Mouse (Mus musculus) liver, adult 10 weeks (tissue): ENCODE data around the gene Drc7. TPM values are rescaled to one million over a fixed set of nuclear protein-coding genes. Genes with fewer than 3 reads are reported as not detected.

ENCODE experiments used
- polyA plus RNA-seq: library from polyadenylated mRNA; stranded (reverse); fragments of 350-450 nt; fragmentation: Illumina TruSeq; extraction: RNeasy Lipid Tissue Mini Kit (QIAGEN cat#74804); gene quantifications from one replicate; pipeline ENCODE4 v1.2.3, GENCODE M21; 2014; ENCODE audit warnings: low read depth, low replicate concordance

Gene Drc7
- polyA plus RNA-seq: not detected

DNA sequence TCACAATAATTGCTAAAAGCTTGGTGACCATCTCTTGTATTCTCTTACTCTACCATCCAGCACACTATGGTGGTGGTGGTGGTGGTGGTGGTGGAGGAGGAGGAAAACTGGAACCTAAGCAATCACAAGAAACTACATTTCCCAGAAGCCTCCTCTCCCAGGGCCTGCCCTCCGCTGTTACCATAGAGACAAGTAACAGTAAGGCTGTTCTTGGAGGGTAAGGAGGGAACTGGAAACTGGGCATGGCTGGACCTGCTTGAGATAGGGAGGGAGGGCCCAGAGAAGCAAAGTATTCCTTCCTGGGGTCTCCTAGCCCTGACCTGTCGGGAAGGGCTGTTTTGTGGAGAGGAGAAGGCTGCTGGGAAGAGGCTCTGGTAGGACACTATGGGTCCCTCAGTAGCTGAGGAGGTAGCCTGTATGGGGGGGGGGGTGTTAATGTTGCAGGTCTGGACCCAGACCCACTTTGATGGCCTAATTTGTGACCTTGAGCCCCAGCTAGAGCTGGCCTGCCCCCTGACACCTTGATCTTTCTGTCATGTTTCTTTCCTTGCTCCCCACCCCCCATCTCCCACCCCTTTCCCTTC lies at the start of gene Drc7:
Gene Drc7 (plus strand): TSS at position 177 of the 584 bp plus-strand sequence.

DNA sequence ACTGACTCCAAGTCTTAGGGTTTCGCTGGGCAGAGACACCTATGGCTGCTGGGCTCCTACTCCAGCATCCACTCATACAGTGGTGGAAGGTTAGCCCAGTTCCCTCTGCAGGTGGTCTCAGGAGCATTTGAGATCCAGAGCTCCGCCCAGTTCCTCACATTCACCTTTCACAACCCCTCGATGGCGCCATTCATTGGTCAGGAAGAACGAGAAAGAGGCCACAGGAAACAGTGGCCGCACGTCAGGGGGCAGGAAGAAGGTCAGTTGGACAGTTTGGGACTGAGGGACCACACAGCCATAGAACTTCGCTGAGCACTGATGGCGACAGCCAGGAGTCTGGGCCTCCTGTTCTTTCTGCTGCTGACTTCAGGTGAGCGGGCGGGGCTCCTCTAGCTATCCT lies 37.5 kb upstream of the Drc7 start, which contains the start of gene Adgrg3:
Gene Adgrg3 (plus strand): TSS at position 242 of the 400 bp plus-strand sequence.

DNA sequence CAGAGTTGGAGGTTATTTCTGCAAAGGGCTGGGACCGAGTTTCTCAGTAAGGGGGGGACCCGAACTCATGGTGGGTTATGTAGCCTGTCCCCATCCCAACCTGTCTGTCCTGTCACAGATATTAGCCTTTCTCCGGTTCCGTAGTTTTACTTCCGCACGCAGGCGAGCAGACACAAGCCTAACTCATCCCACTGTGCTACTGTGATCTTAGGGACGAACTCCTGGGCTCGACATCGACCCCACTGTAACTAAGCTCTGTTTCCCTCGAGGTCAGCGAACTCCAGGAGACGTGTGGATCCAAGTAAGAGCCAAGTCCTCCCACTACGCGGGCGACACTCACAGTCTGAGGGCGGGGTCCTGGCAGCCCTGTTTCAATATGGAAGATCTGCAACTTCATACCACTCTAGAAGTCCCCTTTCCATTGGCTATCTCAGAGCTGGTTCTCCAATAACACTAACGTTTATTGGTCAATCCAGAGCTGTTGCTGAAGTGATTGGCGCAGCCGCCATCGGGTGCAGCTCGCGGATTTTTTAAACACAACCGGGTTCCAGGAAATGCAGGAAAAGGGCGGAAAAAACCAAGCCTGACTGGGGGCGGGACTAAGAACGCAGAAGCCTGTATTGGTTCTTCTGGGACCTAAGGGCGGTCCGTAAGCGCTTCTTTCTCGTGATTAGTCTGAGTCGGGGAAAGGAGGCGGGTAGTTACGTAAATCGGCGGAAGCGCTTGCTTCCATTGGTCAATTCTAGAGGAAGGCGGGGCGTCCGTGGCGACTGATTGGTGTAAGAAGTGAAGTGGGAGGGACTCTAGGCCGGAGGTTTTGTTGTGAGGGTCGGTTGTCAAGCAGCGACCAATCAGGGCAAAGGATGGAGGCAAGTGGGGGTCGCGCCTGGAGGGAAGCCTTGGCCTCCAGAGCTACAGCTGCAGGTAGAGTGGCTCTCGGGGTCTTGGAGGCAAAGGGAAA lies 25.8 kb downstream of the Drc7 start, which contains the start of gene Katnb1:
Gene Katnb1 (plus strand): TSS at position 806 of the 961 bp plus-strand sequence.

Other genes with a start within 250 kb of the Drc7 start
- not detected for gene Ccl17, start 244.7 kb upstream of the Drc7 start, polyA plus RNA-seq
- 20.4 TPM for gene Coq9, start 216.8 kb upstream of the Drc7 start, polyA plus RNA-seq
- gene Ciapin1, start 216.7 kb upstream of the Drc7 start, polyA plus RNA-seq: 7.0 TPM
- 3.8 TPM for gene Polr2c, start 197.7 kb upstream of the Drc7 start, polyA plus RNA-seq
- not detected for gene Dok4, start 178.8 kb upstream of the Drc7 start, polyA plus RNA-seq
- gene Ccdc102a, start 137.0 kb upstream of the Drc7 start, polyA plus RNA-seq: not detected
- not detected for gene Adgrg5, start 131.4 kb upstream of the Drc7 start, polyA plus RNA-seq
- gene Adgrg1, start 80.4 kb upstream of the Drc7 start, polyA plus RNA-seq: 0.53 TPM
- 2.4 TPM for gene Adgrg3, start 37.4 kb upstream of the Drc7 start, polyA plus RNA-seq
- not detected for gene Katnb1, start 26.1 kb downstream of the Drc7 start, polyA plus RNA-seq
- gene Kifc3, start 147.7 kb downstream of the Drc7 start, polyA plus RNA-seq: 0.90 TPM